Mouse (Mus musculus): ENCODE measurements around the gene Itga8.

- TF ChIP-seq CTCF (IDR thresholded peaks at IDR 0.05; ENCODE audit: low read depth, low read length): no peak
- no peak for TF ChIP-seq TAL1 (conservative IDR thresholded peaks at IDR 0.05; ENCODE audit: low read depth, low read length)
- TF ChIP-seq GATA1 (IDR thresholded peaks at IDR 0.05; ENCODE audit: borderline replicate concordance, low read length): no peak
- no peak for TF ChIP-seq POLR2AphosphoS5 (IDR thresholded peaks at IDR 0.05; ENCODE audit: insufficient replicate concordance, low read depth, low read length)
These were observed 95.8 kb downstream of the Itga8 start for GRCm38 (mm10) chr2:12205875-12206274.

Data from G1E (cell line).